ENCODE assay signal across 14 mouse cellular contexts in genomic region chr5:66750641-66751040, GRCm38 (mm10). TPM values are rescaled to one million over a fixed set of nuclear protein-coding genes. Genes with fewer than 3 reads are reported as not detected.
DNase-seq lines count a peak whose midpoint lies in the region; ATAC-seq and TF ChIP-seq lines count a peak whose summit lies in the region.
"Had no signal": no experiment of that assay in that cellular context is flagged by ENCODE, and none has a peak within 500 bp of the region (broad histone marks: within the 10 kb centered on the region; RNA-seq: fewer than 3 reads in every experiment).

No protein-coding gene starts in this region.

- 63% methylated on average over 7 of the region's 7 CpGs for WGBS in limb, embryonic 12.5 days
- WGBS in limb, embryonic 10.5 days, result 79% methylated on average over 7 of the region's 7 CpGs

- no peak overlapping the region for H3K9ac ChIP-seq in limb, embryonic 12.5 days (replicated peaks)
- H3K9ac ChIP-seq: hindbrain, embryonic 14.5 days; lung, embryonic 14.5 days; neural tube, embryonic 12.5 days had no signal

- no peaks in the 10 kb centered on the region for H3K36me3 ChIP-seq in limb, embryonic 12.5 days
- no peaks in the 10 kb centered on the region for H3K36me3 ChIP-seq in limb, embryonic 10.5 days
- H3K36me3 ChIP-seq: midbrain, embryonic 10.5 days; neural tube, embryonic 12.5 days had no signal

- peaks cover 34% of the 10 kb centered on the region for H3K4me1 ChIP-seq in limb, embryonic 12.5 days (replicated peaks)
- H3K4me1 ChIP-seq in limb, embryonic 10.5 days, result peaks cover 35% of the 10 kb centered on the region

- DNase-seq in gastrocnemius, adult 2 months, result peak; percentile 33
- no peak for DNase-seq in gastrocnemius, postnatal 25 days
- DNase-seq in limb, embryonic 10.5 days (ENCODE audit: low spot score), result no peak
- DNase-seq in cerebellum, postnatal 25 days, result peak; percentile 39 to 45
- peak; percentile 33 for DNase-seq in skeletal muscle tissue, adult 2 months (ENCODE audit: low read depth, low spot score)
- DNase-seq in spleen, postnatal 36 days (ENCODE audit: low spot score in 2 of 2), result no peak
- DNase-seq: kidney, postnatal 10 days; lung, embryonic 14.5 days; thymus, postnatal 4 days had no signal

- intact Hi-C loops in gastrocnemius, adult 2 months (cut with DNase I), result no loop called here

- H3K27me3 ChIP-seq in limb, embryonic 12.5 days, result peaks cover 20% of the 10 kb centered on the region
- H3K27me3 ChIP-seq in limb, embryonic 10.5 days (ENCODE audit: low read depth, poor library complexity, severe bottlenecking), result peaks cover 23% of the 10 kb centered on the region

- TF ChIP-seq CTCF in gastrocnemius, adult 2 months (IDR thresholded peaks at IDR 0.05), result no peak

- no peaks in the 10 kb centered on the region for H3K9me3 ChIP-seq in limb, embryonic 12.5 days
- H3K9me3 ChIP-seq in limb, embryonic 10.5 days (replicated peaks), result no peaks in the 10 kb centered on the region
- H3K9me3 ChIP-seq: midbrain, embryonic 10.5 days; neural tube, embryonic 12.5 days had no signal

- no peak for ATAC-seq in limb, embryonic 12.5 days (ENCODE audit: insufficient number of reproducible peaks, insufficient read depth, low FRiP score, low TSS enrichment, low read depth)

- no peak overlapping the region for H3K4me3 ChIP-seq in gastrocnemius, adult 2 months
- no peak overlapping the region for H3K4me3 ChIP-seq in limb, embryonic 12.5 days (replicated peaks)
- H3K4me3 ChIP-seq in limb, embryonic 10.5 days, result no peak overlapping the region
- H3K4me3 ChIP-seq: erythroblast, embryonic 14.5 days; midbrain, embryonic 10.5 days; neural tube, embryonic 12.5 days had no signal

- H3K27ac ChIP-seq in gastrocnemius, adult 2 months, result peak overlapping the region; percentile 63
- H3K27ac ChIP-seq in limb, embryonic 12.5 days, result 0 out of 2 replicates have a peak overlapping the region, but pooled peaks have one; percentile 9
- H3K27ac ChIP-seq in limb, embryonic 10.5 days, result no peak overlapping the region
- H3K27ac ChIP-seq: hindbrain, embryonic 14.5 days; midbrain, embryonic 10.5 days; neural tube, embryonic 12.5 days had no signal

- H3K4me2 ChIP-seq in limb, embryonic 12.5 days, result no peak overlapping the region
- H3K4me2 ChIP-seq: hindbrain, embryonic 14.5 days; lung, embryonic 14.5 days; neural tube, embryonic 12.5 days had no signal

RNA-seq across cellular contexts. Expression of gene Limch1, which starts 5.0 kb away (rescaled TPM):
- total RNA-seq in gastrocnemius, adult 2 months (2021), result 100 to 1,000 TPM; 106 to 139 TPM
- 100 to 1,000 TPM in 1 of 2 experiments, 10 to 100 TPM in 1; 94.9 to 110 TPM for total RNA-seq in gastrocnemius, postnatal 25 days (2021)
- 48.1 and 58.1 TPM in 2 replicates for polyA plus RNA-seq in limb, embryonic 12.5 days (2016; fragmentation: Nextera tagmentation; extraction: Ambion mirVana)
- 21.8 and 28.9 TPM in 2 replicates for polyA plus RNA-seq in limb, embryonic 10.5 days (2016; fragmentation: Nextera tagmentation; extraction: Ambion mirVana)
- polyA plus RNA-seq: erythroblast, embryonic 14.5 days had no signal

Comparison
In these comparisons a context has a peak if more than half of its experiments do, and no peak if none do; other contexts are left out.
1. DNase-seq: peak in gastrocnemius, adult 2 months (single experiment), cerebellum, postnatal 25 days (2 of 2) and skeletal muscle tissue, adult 2 months (single experiment); none in gastrocnemius, postnatal 25 days (single experiment), limb, embryonic 10.5 days (single experiment) and spleen, postnatal 36 days (0 of 2).